Mouse (Mus musculus): ENCODE measurements around the gene Cap2. TPM values are rescaled to one million over a fixed set of nuclear protein-coding genes. Genes with fewer than 3 reads are reported as not detected.

Gene Cap2
- polyA plus RNA-seq, 1 experiment from 2014 or later: 7.3 TPM

DNA sequence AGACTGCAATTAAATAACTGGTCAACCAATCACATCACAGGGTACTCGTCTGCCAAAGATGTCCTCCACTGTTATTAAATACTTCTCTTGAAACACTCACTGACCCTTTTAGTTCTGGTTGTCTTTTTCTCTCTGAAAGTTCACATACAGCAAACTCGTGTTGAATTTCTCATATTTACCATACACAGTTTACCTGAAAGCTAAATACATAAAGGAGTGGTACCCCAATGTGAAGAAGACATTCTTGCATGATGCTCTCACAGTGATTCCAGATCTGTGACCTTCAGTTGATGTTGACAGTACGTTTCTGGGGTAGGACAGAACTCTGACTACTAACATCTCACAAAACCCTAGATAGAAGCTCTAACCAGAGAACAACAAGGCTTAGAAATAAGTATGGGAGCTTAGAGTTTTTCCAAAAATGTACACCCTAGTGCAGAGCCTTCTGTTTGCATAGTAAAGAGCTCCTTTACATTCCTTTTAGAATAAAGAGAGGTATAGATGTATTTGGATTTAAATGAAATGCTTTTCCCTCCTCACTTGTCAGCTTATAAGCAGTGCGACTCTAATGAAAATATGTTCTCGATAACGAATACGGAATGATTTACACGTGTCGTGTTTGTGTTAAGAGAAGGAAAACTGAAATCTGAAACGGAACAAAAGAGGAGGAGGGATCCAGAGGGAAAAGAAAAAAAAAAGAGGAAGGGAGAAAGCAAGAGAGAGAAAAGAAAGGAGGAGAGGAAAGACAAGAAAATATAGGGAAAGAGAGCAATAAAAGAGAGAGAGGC is 31.9 kb downstream of the Cap2 start:
- H3K36me3 ChIP-seq (ENCODE audit: insufficient read depth, low read length): no peaks in the 10 kb centered on the region
- H3K9me3 ChIP-seq (ENCODE audit: low read length): no peaks in the 10 kb centered on the region
- no peak for ATAC-seq (ENCODE audit: low FRiP score, low TSS enrichment)
- 25% methylated on average over 10 of the region's 10 CpGs for WGBS
- peak overlapping the region; percentile 44 for H3K4me2 ChIP-seq (replicated peaks; ENCODE audit: low read depth, low read length)
- no peaks in the 10 kb centered on the region for H3K27me3 ChIP-seq (ENCODE audit: insufficient read depth, low read length)
- H3K9ac ChIP-seq (replicated peaks; ENCODE audit: low read length): no peak overlapping the region
- no peak overlapping the region for H3K27ac ChIP-seq (ENCODE audit: low read length)
- no peak overlapping the region for H3K4me3 ChIP-seq (ENCODE audit: low read length)
- H3K4me1 ChIP-seq (ENCODE audit: insufficient read depth, low read length): peaks cover 7% of the 10 kb centered on the region; the same call in 1 of the 2 replicates

DNA sequence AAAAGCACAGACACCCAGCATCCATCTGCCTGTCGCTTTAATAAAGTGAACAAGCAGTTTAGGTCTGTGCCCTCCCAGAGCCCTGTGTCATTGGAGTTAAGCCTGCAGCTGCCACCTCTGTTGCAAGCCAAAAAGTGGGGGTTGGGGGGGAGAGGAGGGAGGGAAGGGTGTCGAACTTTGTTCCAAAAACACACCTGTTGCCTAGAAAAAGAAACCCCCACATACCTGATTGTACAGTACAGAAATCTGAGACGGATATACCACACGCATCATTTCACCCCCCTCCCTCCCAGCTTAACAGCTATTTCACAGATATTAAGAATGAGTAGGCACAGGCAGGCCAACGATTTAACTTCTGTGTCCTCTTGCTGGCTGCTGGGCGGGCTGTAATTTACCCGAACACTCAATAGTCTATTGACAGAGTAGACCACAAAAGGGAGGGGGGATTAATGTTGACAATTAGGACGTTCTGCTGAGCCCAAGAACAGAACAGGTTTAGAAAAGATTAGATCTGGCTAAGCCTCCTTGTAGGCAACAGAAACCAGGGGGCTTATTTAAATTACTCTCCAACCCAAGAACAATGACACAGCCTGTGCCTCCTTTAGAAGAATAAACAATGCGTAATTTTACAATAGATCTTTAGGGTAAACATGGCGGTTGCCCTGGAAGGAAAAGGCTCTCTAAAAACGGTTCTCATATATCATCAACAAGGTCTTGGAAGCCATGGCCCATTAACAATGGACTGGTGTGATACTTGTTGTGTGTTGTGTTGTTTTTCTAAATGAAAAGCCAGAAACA is 32.7 kb downstream of the Cap2 start:
- no peak overlapping the region for H3K4me3 ChIP-seq (ENCODE audit: low read length)
- H3K4me1 ChIP-seq (ENCODE audit: insufficient read depth, low read length): peaks cover 7% of the 10 kb centered on the region; the same call in 1 of the 2 replicates
- peak overlapping the region; percentile 37 for H3K27ac ChIP-seq (ENCODE audit: low read length)
- H3K9me3 ChIP-seq (ENCODE audit: low read length): no peaks in the 10 kb centered on the region
- no peaks in the 10 kb centered on the region for H3K27me3 ChIP-seq (ENCODE audit: insufficient read depth, low read length)
- WGBS: 19% methylated on average over 11 of the region's 11 CpGs
- peak; percentile 43; the same call in 1 of the 2 replicates for ATAC-seq (ENCODE audit: low FRiP score, low TSS enrichment)
- H3K9ac ChIP-seq (replicated peaks; ENCODE audit: low read length): no peak overlapping the region
- peak overlapping the region; percentile 44 for H3K4me2 ChIP-seq (replicated peaks; ENCODE audit: low read depth, low read length)
- H3K36me3 ChIP-seq (ENCODE audit: insufficient read depth, low read length): no peaks in the 10 kb centered on the region

DNA sequence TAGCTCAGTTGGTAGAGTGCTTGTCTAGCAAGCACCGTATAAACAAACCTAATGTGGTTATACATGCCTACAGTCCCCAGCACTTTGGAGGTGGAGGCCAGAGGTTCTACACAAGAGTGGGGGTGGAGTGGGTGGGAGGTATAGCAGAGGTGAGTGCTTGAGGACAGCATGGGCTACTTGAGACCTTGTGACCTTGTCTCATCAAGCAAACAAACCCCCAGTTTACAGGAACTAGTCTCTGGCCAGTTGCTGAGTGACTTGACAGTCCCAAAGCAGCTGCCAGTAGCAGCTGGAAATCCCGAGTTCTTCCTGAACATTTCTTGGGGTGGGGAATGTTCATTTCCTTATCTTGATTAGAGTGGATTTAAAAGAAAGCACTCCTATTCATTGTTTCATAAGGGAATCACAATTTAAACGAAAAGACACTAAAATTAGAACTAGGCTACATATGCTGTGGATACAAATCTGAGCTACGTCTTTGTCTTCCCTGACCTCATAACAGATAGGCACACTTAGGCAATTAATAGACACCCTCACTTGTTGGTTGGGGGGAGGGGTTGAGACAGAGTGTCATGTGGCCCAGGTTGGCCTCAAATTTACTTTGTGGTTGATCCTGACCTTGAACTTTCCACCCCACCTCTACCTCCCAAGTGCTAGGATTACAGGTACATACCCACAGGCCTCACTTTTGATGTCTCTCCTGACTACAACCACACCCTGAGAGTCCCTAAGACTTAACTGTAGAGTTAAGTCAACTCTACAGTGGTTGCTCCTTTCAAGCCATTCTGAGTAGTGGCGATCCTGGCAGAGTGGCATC is 33.5 kb downstream of the Cap2 start:
- WGBS: 58% methylated on average over 5 of the region's 5 CpGs
- Histone ChIP-seq H3K27ac (ENCODE audit: low read length) (0 out of 2 replicates have a peak overlapping the region, but pooled peaks have one; percentile 25), H3K9me3 (ENCODE audit: low read length) (no peaks in the 10 kb centered on the region), H3K36me3 (ENCODE audit: insufficient read depth, low read length) (no peaks in the 10 kb centered on the region), H3K27me3 (ENCODE audit: insufficient read depth, low read length) (no peaks in the 10 kb centered on the region), H3K4me3 (ENCODE audit: low read length) (no peak overlapping the region), H3K4me2 (replicated peaks; ENCODE audit: low read depth, low read length) (no peak overlapping the region), H3K4me1 (ENCODE audit: insufficient read depth, low read length) (peaks cover 7% of the 10 kb centered on the region; the same call in 1 of the 2 replicates), H3K9ac (replicated peaks; ENCODE audit: low read length) (no peak overlapping the region)
- ATAC-seq (ENCODE audit: low FRiP score, low TSS enrichment): no peak

- no peak for ATAC-seq (ENCODE audit: low FRiP score, low TSS enrichment)
- no peaks in the 10 kb centered on the region for H3K27me3 ChIP-seq (ENCODE audit: insufficient read depth, low read length)
- H3K36me3 ChIP-seq (ENCODE audit: insufficient read depth, low read length): no peaks in the 10 kb centered on the region
- 88% methylated on average over 7 of the region's 7 CpGs for WGBS
- no peak overlapping the region for H3K4me3 ChIP-seq (ENCODE audit: low read length)
- H3K27ac ChIP-seq (ENCODE audit: low read length): no peak overlapping the region
- peaks cover 4% of the 10 kb centered on the region; the same call in 1 of the 2 replicates for H3K4me1 ChIP-seq (ENCODE audit: insufficient read depth, low read length)
- no peak overlapping the region for H3K4me2 ChIP-seq (replicated peaks; ENCODE audit: low read depth, low read length)
- no peak overlapping the region for H3K9ac ChIP-seq (replicated peaks; ENCODE audit: low read length)
- H3K9me3 ChIP-seq (ENCODE audit: low read length): no peaks in the 10 kb centered on the region
These were observed 37.6 kb downstream of the Cap2 start for GRCm38 (mm10) chr13:46539284-46539683.

- no peak for ATAC-seq (ENCODE audit: low FRiP score, low TSS enrichment)
- no peaks in the 10 kb centered on the region for H3K27me3 ChIP-seq (ENCODE audit: insufficient read depth, low read length)
- 76% methylated on average over 5 of the region's 5 CpGs for WGBS
- no peak overlapping the region for H3K9ac ChIP-seq (replicated peaks; ENCODE audit: low read length)
- no peak overlapping the region for H3K27ac ChIP-seq (ENCODE audit: low read length)
- H3K9me3 ChIP-seq (ENCODE audit: low read length): no peaks in the 10 kb centered on the region
- no peaks in the 10 kb centered on the region for H3K4me1 ChIP-seq (ENCODE audit: insufficient read depth, low read length)
- no peak overlapping the region for H3K4me2 ChIP-seq (replicated peaks; ENCODE audit: low read depth, low read length)
- H3K4me3 ChIP-seq (ENCODE audit: low read length): no peak overlapping the region
- H3K36me3 ChIP-seq (ENCODE audit: insufficient read depth, low read length): no peaks in the 10 kb centered on the region
These were observed 39.3 kb downstream of the Cap2 start for GRCm38 (mm10) chr13:46540943-46541342.

DNA sequence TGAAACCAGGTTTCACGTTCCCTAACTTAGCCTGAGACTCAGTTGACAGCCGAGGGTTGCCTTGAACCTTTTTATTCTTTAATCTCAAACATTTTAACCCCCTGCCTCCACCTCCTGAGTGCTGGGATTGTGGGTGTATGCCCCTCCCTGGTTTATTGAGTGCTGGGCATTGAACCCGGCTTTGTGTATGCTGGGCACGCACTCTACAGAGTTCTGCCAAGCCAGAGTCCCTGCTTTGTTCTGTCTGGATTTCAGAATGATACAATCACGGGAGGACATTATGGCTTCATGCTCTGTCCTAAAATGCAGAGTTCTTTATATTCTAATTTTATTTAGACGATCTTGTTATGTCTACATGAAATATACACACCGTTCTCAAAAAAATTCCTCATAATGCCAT is 41.1 kb downstream of the Cap2 start:
- no peaks in the 10 kb centered on the region for H3K36me3 ChIP-seq (ENCODE audit: insufficient read depth, low read length)
- WGBS: 91% methylated on average over 7 of the region's 7 CpGs
- no peak for ATAC-seq (ENCODE audit: low FRiP score, low TSS enrichment)

GRCm38 (mm10) chr13:46544608-46545007 is 43.0 kb downstream of the Cap2 start:
- Histone ChIP-seq H3K4me1 (ENCODE audit: insufficient read depth, low read length) (peaks cover 14% of the 10 kb centered on the region), H3K9ac (replicated peaks; ENCODE audit: low read length) (no peak overlapping the region), H3K4me3 (ENCODE audit: low read length) (no peak overlapping the region), H3K4me2 (replicated peaks; ENCODE audit: low read depth, low read length) (no peak overlapping the region), H3K9me3 (ENCODE audit: low read length) (no peaks in the 10 kb centered on the region), H3K27me3 (ENCODE audit: insufficient read depth, low read length) (no peaks in the 10 kb centered on the region), H3K27ac (ENCODE audit: low read length) (no peak overlapping the region), H3K36me3 (ENCODE audit: insufficient read depth, low read length) (no peaks in the 10 kb centered on the region)
- WGBS: 74% methylated on average over 6 of the region's 6 CpGs
- ATAC-seq (ENCODE audit: low FRiP score, low TSS enrichment): no peak

More for the DNA sequence above, 41.1 kb downstream of the Cap2 start:
- no peak overlapping the region for H3K9ac ChIP-seq (replicated peaks; ENCODE audit: low read length)
- H3K9me3 ChIP-seq (ENCODE audit: low read length): no peaks in the 10 kb centered on the region
- no peak overlapping the region for H3K4me2 ChIP-seq (replicated peaks; ENCODE audit: low read depth, low read length)
- H3K4me3 ChIP-seq (ENCODE audit: low read length): no peak overlapping the region
- H3K27me3 ChIP-seq (ENCODE audit: insufficient read depth, low read length): no peaks in the 10 kb centered on the region
- H3K27ac ChIP-seq (ENCODE audit: low read length): no peak overlapping the region
- H3K4me1 ChIP-seq (ENCODE audit: insufficient read depth, low read length): peaks cover 7% of the 10 kb centered on the region

DNA sequence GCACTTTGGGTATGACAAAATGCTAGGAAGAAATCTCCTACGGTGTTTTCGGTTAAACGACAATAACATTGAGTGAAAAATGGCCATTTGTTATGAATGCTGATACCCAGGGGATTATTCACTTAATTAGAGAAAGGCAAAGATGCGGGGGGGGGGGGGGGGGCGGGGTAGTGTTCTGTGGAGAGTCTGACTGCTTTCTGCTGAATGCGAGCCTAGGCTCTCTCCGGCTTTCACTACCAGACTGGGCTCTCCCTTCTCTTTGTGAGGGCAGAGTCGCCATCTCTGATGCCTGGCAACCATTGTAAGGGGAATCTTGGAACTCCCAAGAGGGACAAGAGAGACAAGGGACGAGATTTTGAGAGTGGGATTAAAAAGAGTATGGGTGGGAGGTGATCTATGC is 43.4 kb downstream of the Cap2 start:
- Histone ChIP-seq H3K9me3 (ENCODE audit: low read length) (no peaks in the 10 kb centered on the region), H3K9ac (replicated peaks; ENCODE audit: low read length) (no peak overlapping the region), H3K36me3 (ENCODE audit: insufficient read depth, low read length) (no peaks in the 10 kb centered on the region), H3K27ac (ENCODE audit: low read length) (no peak overlapping the region), H3K4me3 (ENCODE audit: low read length) (no peak overlapping the region), H3K4me2 (replicated peaks; ENCODE audit: low read depth, low read length) (no peak overlapping the region), H3K27me3 (ENCODE audit: insufficient read depth, low read length) (no peaks in the 10 kb centered on the region), H3K4me1 (ENCODE audit: insufficient read depth, low read length) (peaks cover 14% of the 10 kb centered on the region)
- no peak for ATAC-seq (ENCODE audit: low FRiP score, low TSS enrichment)
- 62% methylated on average over 9 of the region's 9 CpGs for WGBS

DNA sequence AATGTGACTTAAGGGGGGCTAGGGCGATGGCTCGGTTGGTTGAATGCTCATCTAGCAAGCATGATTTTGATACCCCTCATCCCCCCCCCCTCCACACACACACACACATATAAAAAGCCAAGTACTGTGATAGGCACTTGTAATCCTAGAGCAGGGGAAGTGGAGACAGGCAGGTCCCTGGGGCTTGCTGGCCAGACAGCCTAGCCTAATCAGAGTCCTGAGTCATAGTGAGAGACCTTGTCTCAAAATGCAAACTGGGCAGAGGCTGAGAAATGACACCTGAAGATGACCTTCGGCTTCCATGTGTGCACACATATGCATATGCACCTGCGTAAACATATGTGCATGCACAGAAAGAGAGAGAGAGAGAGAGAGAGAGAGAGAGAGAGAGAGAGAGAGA is 45.2 kb downstream of the Cap2 start:
- no peak overlapping the region for H3K4me2 ChIP-seq (replicated peaks; ENCODE audit: low read depth, low read length)
- H3K27me3 ChIP-seq (ENCODE audit: insufficient read depth, low read length): no peaks in the 10 kb centered on the region
- ATAC-seq (ENCODE audit: low FRiP score, low TSS enrichment): peak; percentile 67
- 69% methylated on average over 4 of the region's 4 CpGs for WGBS
- no peak overlapping the region for H3K9ac ChIP-seq (replicated peaks; ENCODE audit: low read length)
- H3K36me3 ChIP-seq (ENCODE audit: insufficient read depth, low read length): no peaks in the 10 kb centered on the region
- H3K4me1 ChIP-seq (ENCODE audit: insufficient read depth, low read length): peaks cover 14% of the 10 kb centered on the region
- H3K9me3 ChIP-seq (ENCODE audit: low read length): no peaks in the 10 kb centered on the region
- peak overlapping the region; percentile 59; the same call in 1 of the 2 replicates for H3K27ac ChIP-seq (ENCODE audit: low read length)
- no peak overlapping the region for H3K4me3 ChIP-seq (ENCODE audit: low read length)

Measured in kidney, embryonic 16.5 days (tissue).